Mouse (Mus musculus) CH12.LX (cell line): ENCODE measurements around the gene Ankrd24.
"Not testable (repeated sequence)": the region's sequence is repeated elsewhere in the genome, so short reads cannot be mapped to it uniquely, and the experiment has no call there.

Experiments
- CTCF ChIP-seq, 2 experiments: IDR thresholded peaks in 1 of 2; conservative IDR thresholded peaks in 1 of 2; 2 replicates each; pipeline ENCODE4 v1.5.1; 2011 to 2012; ENCODE audit warnings: low read depth in 2 of 2, low read length in 2 of 2, improper control_type of control experiment in 1 of 2, inconsistent platforms in 1 of 2, mild to moderate bottlenecking in 1 of 2, moderate library complexity in 1 of 2
- POLR2A ChIP-seq: IDR thresholded peaks from 2 replicates; pipeline ENCODE4 v1.6.1; 2011; ENCODE audit warnings: low read depth, mild to moderate bottlenecking, improper control_type of control experiment, low read length
- POLR2AphosphoS2 ChIP-seq: IDR thresholded peaks from 2 replicates; pipeline ENCODE4 v1.6.1; 2011; ENCODE audit warnings: low read depth, low read length, improper control_type of control experiment

DNA sequence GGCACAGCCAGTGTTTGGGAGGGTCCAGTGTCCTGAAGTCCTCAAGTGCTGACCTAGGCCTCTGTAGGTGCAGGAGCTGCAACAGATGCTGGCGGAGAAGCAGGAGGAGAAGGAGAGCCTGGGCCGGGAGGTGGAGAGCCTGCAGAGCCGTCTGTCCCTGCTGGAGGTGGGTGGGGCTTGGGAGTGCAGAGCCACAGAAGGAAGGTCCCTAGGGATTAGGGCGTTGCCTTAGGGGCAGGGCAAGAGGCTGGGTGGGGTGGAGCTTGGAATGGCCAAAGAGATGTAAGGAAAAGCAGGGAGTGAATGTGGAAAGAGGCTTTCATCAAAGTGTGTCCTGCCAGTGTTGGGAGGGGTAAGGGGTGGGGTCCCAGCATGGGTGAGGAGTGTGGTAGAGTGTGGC is 12.5 kb downstream of the Ankrd24 start:
- TF ChIP-seq POLR2A; CTCF (conservative IDR thresholded peaks at IDR 0.05 in 1 of 2, IDR thresholded peaks at IDR 0.05 in 1 of 2; ENCODE audit: low read depth in 2 of 2, low read length in 2 of 2); POLR2AphosphoS2: not testable (repeated sequence)
